Mouse (Mus musculus) B cell, adult 2 months (primary cell): ENCODE results near the gene Stip1.

ENCODE experiments used
- DNase-seq, 2 experiments: peaks; one replicate each; pipeline ENCODE4 v3.0.0; 2022

The Stip1 gene

DNA sequence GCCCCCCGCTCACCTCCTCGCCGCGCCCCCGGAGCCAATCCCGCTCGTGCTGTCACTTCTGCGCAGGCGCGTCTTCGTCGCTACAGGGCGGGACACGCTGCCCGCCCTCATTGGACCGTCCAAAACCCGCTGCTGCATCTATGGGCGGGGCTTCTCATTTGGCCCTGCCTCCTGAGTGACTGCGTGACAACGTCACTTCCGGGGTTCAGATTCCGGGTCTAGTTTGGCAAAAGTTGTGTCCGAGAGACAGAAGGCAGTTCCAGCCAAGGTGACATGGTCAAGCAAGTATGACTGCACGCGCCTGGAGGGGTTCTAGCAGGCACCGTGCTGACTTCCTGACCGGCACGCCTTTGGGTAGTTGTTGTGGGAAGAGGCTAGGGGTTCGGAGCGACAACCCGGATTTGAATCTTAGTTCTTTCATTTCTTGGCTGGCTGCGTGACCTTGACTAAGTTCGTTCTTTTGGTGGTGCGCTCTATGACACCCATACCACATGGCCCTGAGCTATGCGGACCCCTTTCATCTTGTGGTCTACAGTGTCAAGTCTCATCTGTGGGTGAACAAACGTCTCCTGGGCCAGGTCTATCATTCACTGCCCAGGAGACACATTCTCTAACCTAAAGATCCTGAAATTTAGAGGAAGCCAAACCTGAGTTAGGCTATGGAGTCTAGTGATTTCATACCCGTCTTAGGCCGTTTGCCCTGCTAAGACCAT is 59.2 kb downstream of the Stip1 start, which contains the start of gene Fkbp2:
TSS of gene Fkbp2 (minus strand) at position 121 of the 713 bp plus-strand sequence.
- DNase-seq = peak; percentile 98 to 99

DNA sequence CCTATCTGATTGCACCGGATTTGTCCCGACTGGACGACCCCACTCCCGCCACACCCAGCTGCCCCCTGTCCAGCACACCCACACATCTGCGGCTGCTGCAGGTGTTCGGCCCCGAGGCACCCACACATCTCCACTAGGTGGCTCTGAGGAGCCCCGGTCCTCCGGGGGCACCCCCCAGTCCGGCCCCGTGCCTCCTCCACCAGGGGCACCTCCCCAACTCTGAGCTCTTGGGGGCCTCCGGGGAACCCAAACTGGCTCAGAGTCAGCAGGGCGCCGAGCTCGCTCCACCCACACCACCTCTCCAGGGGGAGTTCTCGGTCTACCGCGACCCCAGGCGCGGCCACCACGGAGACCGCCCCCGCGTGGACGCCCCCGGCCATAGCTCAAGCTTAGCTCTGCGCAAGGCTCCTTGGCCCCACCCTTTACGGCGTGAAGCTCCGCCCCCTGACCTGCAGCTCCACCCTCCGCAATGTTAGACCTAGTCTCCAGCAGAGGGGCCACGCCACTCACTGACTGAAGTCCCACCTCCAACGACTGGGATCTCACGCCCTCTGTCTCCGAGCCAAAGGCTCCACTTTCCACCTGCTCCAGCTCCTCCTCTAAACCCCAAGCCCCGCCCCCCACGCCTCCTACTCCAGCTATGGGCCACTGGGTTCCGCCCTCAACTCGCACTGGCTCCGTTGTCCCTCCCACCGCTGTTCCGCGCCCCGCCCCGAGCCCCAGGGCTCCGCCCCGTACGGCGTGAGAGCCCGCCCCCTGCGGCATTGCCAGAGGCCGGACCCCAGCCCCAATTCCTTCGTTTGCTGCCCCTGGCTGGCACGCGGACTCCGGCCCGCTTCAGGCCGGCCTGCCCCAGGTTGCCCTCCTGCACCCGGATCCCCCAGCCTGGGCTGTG is 60.0 kb downstream of the Stip1 start:
- peak; percentile 100 for DNase-seq

- peak in 1 of 2 experiments; percentile 25 for DNase-seq
Measured at GRCm38 (mm10) chr19:6979001-6979479, 60.7 kb downstream of the Stip1 start.

DNA sequence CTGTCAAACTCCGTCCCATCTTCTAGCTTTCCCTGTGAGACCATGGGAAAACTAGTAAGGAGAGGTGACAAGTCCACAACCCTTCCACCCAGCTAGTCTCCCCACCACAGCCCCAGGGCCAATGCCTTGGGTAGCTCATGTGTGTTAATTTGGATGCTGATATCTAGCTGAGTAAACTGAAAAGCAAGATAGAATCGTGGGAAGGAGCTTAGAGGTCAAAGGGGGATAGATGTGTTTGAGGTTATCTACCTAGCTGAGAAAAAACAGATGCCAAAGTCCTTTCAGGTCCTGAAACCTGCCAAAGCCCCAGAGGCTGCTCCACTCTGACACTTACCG is 61.2 kb downstream of the Stip1 start:
- DNase-seq = no peak

GRCm38 (mm10) chr19:6977759-6978638 is 61.8 kb downstream of the Stip1 start:
- no peak for DNase-seq

DNA sequence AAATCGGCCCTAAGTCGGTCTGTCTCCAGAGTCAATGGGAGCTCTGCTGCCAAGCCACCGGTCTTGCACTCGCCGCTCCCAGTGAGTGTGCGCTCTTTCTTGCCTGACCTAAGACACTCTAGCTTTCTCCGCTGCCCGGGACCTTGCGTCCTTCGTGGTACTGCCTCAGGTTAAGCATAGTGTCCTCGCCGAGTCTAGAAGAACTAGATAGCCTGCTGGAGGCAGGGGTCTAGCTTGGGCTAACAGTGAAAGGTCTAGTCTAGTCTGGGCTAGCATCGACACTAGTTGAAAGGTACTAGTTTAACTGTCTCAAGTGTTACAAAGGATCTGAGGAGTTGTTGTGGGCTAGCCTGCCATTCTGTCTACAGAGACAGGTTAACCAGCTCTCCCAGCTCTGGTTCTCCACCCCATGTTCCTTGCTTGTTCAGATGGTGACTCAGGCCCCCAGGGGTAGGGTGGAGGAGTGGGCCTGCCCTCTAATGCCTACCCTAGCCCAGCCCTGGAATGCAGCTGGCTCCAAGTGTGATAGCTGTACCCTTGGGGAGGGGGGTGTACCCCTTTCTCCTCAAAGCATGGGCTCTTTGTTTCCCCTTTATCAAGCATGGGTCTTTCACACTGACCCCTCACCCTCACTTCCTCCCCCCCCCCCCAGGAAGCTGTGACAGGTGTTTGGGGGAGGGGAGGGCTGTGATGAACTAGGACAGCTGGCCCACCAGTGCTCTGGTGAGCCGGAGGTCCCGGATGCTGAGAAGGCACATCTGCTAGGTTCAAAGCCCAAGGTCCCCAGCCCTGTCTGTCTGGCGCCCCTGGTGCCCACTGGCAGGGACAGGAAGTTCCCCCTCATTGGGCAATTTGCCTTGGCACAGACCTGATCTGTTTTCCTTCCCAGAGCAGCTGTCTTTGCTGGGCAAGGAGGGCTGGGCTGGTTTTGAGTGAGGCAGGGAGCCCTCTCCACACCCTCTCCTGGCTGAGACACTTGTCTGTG is 63.9 kb downstream of the Stip1 start, which contains the start of gene Plcb3:
TSS of gene Plcb3 (minus strand) at position 934 of the 985 bp plus-strand sequence.
- DNase-seq = peak; percentile 60

- peak; percentile 78 to 80 for DNase-seq
Measured at GRCm38 (mm10) chr19:6974211-6975205, 65.3 kb downstream of the Stip1 start, which contains the start of gene Ppp1r14b. Ppp1r14b (plus strand) TSS chr19:6974968.

DNA sequence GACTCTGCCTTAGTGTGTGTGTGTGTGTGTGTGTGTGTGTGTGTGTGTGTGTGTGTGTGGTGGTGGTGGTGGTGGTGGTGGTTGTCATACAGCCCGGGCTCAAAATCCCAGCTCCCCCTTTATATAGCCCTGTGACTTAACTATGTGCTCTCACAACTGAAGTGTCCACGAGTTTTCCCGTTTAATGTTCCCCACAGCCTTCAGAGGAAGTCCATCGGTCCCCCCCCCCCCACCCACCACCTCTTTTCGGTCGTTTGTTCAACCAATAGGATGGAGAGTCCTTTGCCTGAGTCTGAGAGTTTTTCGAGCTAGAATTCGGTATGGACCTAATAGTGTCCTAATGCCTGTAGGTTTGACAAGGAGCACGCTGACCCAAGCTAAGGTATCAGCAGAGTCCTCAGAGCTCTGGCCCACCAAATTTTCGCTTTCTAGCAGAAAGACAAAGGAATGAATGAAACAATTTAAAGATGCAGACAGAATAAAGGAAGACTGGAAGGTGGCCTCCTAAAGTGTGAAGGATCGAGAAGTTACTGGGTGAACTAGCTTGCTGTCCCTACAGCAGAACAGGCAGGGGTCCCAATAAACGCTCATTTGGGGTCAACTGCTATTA is 66.1 kb downstream of the Stip1 start:
- DNase-seq = no peak

- DNase-seq = no peak
Measured at GRCm38 (mm10) chr19:6972247-6972917, 67.4 kb downstream of the Stip1 start.

GRCm38 (mm10) chr19:6971644-6972043 is 68.1 kb downstream of the Stip1 start:
- DNase-seq = no peak
